Mouse (Mus musculus): Measurements from ENCODE around the gene Tgfb1. TPM values are rescaled to one million over a fixed set of nuclear protein-coding genes. Genes with fewer than 3 reads are reported as not detected.

The Tgfb1 gene
- polyA plus RNA-seq, 1 experiment from 2014 or later, result 1.6 TPM

DNA sequence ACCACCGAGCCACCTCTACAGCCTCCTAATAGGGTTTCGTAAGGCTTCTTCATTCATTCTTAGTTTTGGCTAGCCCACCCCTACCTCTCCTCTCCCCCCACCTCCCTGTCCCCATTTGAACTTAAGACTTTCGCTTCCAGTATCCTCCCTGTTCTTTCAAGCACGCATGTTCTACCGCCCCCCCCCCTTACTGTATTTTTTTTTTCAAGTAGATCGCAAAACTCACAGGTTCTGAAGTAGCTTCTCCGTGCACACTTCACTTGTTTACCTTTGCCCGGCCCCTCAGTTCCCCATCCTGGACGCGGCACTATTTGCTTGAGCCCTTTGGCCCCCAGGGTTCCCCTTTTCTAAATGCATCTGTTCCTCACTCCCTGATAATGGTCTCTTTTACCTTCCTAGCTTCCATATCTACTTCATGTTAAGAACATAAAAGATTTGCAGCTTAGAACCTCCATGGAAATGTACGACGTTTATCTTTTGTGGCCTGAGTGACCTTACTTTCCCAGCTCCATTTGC is 34.5 kb upstream of the Tgfb1 start:
- 92% methylated on average over 12 of the region's 12 CpGs for WGBS
- no peak for ATAC-seq (ENCODE audit: insufficient read depth, low FRiP score, low TSS enrichment)
- Histone ChIP-seq H3K27ac (ENCODE audit: low read depth, low read length) (no peak overlapping the region), H3K27me3 (ENCODE audit: control insufficient read depth, insufficient read depth, low read length) (no peaks in the 10 kb centered on the region), H3K36me3 (ENCODE audit: control insufficient read depth, insufficient read depth, low read length) (no peaks in the 10 kb centered on the region), H3K4me2 (ENCODE audit: low read depth) (no peak overlapping the region), H3K9ac (ENCODE audit: low read length) (no peak overlapping the region), H3K9me3 (ENCODE audit: control insufficient read depth, low read length) (no peaks in the 10 kb centered on the region), H3K4me1 (ENCODE audit: control insufficient read depth, insufficient read depth, low read length) (no peaks in the 10 kb centered on the region), H3K4me3 (ENCODE audit: low read depth, low read length) (no peak overlapping the region)
- no peak for DNase-seq (ENCODE audit: low spot score)

DNA sequence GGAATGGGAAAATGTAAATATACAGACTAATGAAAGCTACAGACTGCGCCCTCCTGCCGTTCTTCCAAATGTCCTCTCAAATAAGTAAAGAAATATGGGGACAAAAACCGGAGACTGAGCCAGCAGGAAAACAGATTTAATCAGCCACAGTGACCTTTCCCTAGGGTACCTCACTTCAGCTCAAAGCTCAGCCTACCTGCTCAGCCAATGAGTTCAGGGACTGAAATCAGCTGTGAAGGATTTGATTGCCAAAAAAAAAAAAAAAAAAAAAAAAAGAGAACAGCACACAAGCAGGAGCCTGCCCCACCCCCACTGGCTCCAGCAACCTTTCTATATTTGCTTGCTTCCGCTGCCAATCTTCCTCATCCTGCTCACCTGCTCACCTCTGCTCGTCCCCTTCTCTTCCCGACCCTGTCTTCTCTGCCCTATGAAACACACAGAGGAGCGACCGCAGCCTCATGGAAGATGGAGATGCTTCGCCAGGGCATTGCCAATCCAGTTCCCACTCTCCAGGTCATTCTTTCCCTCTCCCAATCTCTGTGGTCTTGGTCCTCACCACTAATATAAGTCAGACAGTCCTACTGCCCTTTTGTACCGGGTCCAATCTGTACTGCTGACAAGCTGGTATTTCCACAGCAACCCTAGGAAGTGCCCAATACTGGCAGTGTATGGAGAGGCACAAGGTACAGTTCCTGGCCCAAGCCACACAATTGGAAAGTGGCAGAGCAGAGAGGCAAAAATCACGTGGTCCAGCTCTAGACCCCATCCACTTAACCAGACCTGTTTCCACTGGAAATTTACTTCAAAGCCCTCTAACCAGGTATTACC is 31.0 kb upstream of the Tgfb1 start:
- no peaks in the 10 kb centered on the region for H3K27me3 ChIP-seq (ENCODE audit: control insufficient read depth, insufficient read depth, low read length)
- no peaks in the 10 kb centered on the region for H3K36me3 ChIP-seq (ENCODE audit: control insufficient read depth, insufficient read depth, low read length)
- H3K4me1 ChIP-seq (ENCODE audit: control insufficient read depth, insufficient read depth, low read length), result peaks cover 4% of the 10 kb centered on the region
- H3K4me2 ChIP-seq (ENCODE audit: low read depth), result no peak overlapping the region
- H3K4me3 ChIP-seq (ENCODE audit: low read depth, low read length), result no peak overlapping the region
- no peak overlapping the region for H3K27ac ChIP-seq (ENCODE audit: low read depth, low read length)
- WGBS, result 79% methylated on average over 11 of the region's 11 CpGs
- DNase-seq (ENCODE audit: low spot score) (no peak), ATAC-seq (ENCODE audit: insufficient read depth, low FRiP score, low TSS enrichment) (no peak)
- no peaks in the 10 kb centered on the region for H3K9me3 ChIP-seq (ENCODE audit: control insufficient read depth, low read length)
- no peak overlapping the region for H3K9ac ChIP-seq (ENCODE audit: low read length)

DNA sequence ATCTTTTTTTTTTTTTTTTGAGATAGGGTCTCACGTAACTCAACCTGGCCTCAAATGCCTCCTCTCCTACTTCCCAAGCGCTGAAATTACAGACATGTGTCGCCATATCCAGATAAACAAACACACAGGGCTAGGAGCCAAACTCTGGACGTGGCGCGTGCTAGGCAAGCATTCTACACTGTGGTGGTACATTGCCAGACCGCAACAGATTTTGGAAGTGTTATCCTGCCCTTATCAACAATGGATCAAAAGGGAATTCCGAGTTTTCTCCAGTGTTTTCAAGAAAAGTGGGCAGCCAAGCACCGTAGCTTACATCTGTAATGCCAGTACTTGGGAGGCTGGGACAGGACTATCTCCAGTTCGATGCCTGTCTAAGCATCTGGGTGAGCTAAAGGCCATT is 29.0 kb upstream of the Tgfb1 start:
- H3K9me3 ChIP-seq (ENCODE audit: control insufficient read depth, low read length), result no peaks in the 10 kb centered on the region
- WGBS, result 48% methylated on average over 10 of the region's 10 CpGs
- peak overlapping the region; percentile 64 for H3K9ac ChIP-seq (ENCODE audit: low read length)
- DNase-seq (ENCODE audit: low spot score) (no peak), ATAC-seq (ENCODE audit: insufficient read depth, low FRiP score, low TSS enrichment) (no peak)
- peak overlapping the region; percentile 70 for H3K4me3 ChIP-seq (ENCODE audit: low read depth, low read length)
- H3K4me1 ChIP-seq (ENCODE audit: control insufficient read depth, insufficient read depth, low read length), result peaks cover 4% of the 10 kb centered on the region
- H3K27me3 ChIP-seq (ENCODE audit: control insufficient read depth, insufficient read depth, low read length), result no peaks in the 10 kb centered on the region
- H3K36me3 ChIP-seq (ENCODE audit: control insufficient read depth, insufficient read depth, low read length), result no peaks in the 10 kb centered on the region
- peak overlapping the region; percentile 65 for H3K4me2 ChIP-seq (ENCODE audit: low read depth)
- H3K27ac ChIP-seq (ENCODE audit: low read depth, low read length), result no peak overlapping the region

DNA sequence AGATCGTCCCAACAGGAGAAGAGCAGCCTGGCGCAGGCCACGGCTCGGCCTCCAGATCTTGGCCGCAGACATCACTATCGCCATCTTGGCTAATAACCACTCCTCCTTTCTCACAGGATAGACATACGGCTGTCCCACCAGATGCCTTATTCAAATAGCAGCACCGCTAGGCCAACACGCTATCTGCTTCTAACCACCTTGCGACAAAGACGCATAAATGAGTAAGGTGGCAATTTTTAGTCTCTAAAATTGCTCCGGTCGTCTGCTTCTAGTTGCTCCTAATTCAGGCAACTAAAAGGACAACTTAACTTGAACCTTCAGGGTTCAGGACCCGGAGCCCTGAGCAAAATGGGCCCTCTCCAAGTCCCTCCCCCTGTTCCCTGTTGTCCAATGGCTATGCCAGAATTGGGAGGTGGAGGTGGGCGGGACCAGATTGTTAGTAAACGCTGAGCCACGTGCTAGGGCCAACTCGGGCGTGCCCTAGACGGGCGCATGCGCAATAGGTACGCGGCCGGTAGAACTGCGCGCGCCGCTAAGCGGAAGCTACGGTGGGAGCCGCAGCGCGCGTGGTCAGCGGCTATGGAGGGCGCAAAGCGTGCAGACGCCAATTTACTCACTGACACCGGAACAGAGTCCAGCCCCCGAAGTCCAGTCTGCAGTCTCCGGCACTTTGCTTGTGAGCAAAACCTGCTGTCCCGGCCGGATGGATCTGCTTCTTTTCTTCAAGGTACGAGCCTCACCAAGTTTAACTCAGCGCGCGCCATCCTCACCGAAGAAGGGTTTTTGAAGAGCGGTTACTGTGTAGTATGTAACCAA is 27.9 kb upstream of the Tgfb1 start, which contains the start of the genes Bckdha and Exosc5:
TSS of gene Bckdha (minus strand) at position 325 of the 816 bp plus-strand sequence.
TSS of gene Exosc5 (plus strand) at position 508 of the 816 bp plus-strand sequence.
- Histone ChIP-seq H3K9ac (ENCODE audit: low read length) (peak within 1 kb of the TSS; percentile 64), H3K27me3 (ENCODE audit: control insufficient read depth, insufficient read depth, low read length) (no peaks in the 10 kb centered on the region), H3K4me3 (ENCODE audit: low read depth, low read length) (peak within 1 kb of the TSS; percentile 70), H3K9me3 (ENCODE audit: control insufficient read depth, low read length) (no peaks in the 10 kb centered on the region), H3K4me2 (ENCODE audit: low read depth) (peak within 1 kb of the TSS; percentile 65), H3K4me1 (ENCODE audit: control insufficient read depth, insufficient read depth, low read length) (peaks cover 4% of the 10 kb centered on the region), H3K36me3 (ENCODE audit: control insufficient read depth, insufficient read depth, low read length) (no peaks in the 10 kb centered on the region), H3K27ac (ENCODE audit: low read depth, low read length) (peak within 1 kb of the TSS; percentile 27; the same call in 1 of the 2 replicates)
- WGBS, result under 1% methylated on average over 50 of the region's 50 CpGs
- peak; percentile 99 for DNase-seq (ENCODE audit: low spot score)
- ATAC-seq (ENCODE audit: insufficient read depth, low FRiP score, low TSS enrichment), result peak; percentile 99

DNA sequence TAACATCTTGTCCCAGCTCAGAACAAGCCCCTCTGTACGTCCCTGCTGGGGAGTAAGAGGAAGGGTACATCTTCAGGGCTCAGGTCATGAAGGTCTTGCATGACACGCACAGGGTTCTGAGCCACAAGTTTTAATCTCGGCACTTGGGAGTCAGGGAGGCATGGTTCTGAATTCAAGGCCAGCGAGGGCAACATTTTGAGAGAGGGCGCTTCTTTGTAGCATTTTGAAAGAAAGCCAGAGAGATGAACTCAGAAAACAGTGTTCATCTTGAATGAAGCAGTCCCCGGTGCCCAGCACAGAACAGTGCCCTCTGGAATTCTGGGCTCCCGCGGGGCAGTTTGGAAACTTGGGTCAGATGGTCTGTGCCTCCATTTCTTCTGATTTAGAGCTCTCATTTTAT is 20.4 kb upstream of the Tgfb1 start:
- Histone ChIP-seq H3K9ac (ENCODE audit: low read length) (no peak overlapping the region), H3K9me3 (ENCODE audit: control insufficient read depth, low read length) (no peaks in the 10 kb centered on the region), H3K27me3 (ENCODE audit: control insufficient read depth, insufficient read depth, low read length) (no peaks in the 10 kb centered on the region), H3K27ac (ENCODE audit: low read depth, low read length) (no peak overlapping the region), H3K4me3 (ENCODE audit: low read depth, low read length) (no peak overlapping the region), H3K36me3 (ENCODE audit: control insufficient read depth, insufficient read depth, low read length) (peaks cover 2% of the 10 kb centered on the region; the same call in 1 of the 2 replicates), H3K4me2 (ENCODE audit: low read depth) (no peak overlapping the region), H3K4me1 (ENCODE audit: control insufficient read depth, insufficient read depth, low read length) (no peaks in the 10 kb centered on the region)
- DNase-seq (ENCODE audit: low spot score) (no peak), ATAC-seq (ENCODE audit: insufficient read depth, low FRiP score, low TSS enrichment) (no peak)
- WGBS, result 93% methylated on average over 8 of the region's 8 CpGs

DNA sequence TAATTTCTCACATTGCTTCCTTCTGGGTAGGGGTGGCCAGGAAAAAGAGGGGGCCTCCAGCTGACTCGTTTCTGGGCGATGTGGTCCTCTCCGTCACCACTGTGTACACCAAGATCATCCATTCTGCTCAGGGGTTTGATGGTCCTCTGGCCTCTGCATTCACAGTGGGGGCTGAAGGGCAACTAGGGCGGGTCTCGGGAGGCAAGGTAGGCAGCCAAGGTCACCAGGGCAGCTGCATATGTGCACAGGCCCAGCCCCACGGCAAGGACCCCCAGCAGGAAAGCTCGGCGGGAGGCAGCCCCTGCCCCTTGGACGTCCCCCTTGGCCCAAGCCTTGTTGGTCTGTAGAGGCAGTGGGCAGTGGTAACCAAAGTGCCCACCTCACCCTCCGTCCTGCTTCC is 17.6 kb upstream of the Tgfb1 start:
- Histone ChIP-seq H3K4me1 (ENCODE audit: control insufficient read depth, insufficient read depth, low read length) (no peaks in the 10 kb centered on the region), H3K27me3 (ENCODE audit: control insufficient read depth, insufficient read depth, low read length) (peaks cover 8% of the 10 kb centered on the region), H3K9me3 (ENCODE audit: control insufficient read depth, low read length) (no peaks in the 10 kb centered on the region), H3K27ac (ENCODE audit: low read depth, low read length) (no peak overlapping the region), H3K36me3 (ENCODE audit: control insufficient read depth, insufficient read depth, low read length) (peaks cover 2% of the 10 kb centered on the region; the same call in 1 of the 2 replicates), H3K4me2 (ENCODE audit: low read depth) (no peak overlapping the region), H3K4me3 (ENCODE audit: low read depth, low read length) (no peak overlapping the region), H3K9ac (ENCODE audit: low read length) (no peak overlapping the region)
- ATAC-seq (ENCODE audit: insufficient read depth, low FRiP score, low TSS enrichment), result no peak
- 91% methylated on average over 10 of the region's 10 CpGs for WGBS
- no peak for DNase-seq (ENCODE audit: low spot score)

DNA sequence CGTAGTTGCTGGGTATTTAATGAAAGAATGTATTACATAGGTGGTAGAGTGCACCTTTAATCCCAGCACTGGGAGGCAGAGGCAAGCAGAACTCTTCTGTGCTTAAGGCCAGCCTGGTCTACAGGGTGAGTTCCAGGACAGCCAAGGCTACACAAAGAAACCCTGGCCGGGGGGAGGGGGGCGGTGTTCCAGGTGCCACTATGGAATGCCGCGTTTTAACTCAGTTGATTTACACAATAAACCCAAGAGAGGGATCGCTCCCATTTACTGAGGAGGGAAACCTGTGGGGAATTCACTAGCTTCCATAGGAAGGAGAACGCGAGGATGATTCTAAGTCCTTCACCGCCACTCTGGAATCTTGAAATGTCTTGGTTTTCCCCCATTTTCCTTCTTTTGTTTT is 17.2 kb upstream of the Tgfb1 start:
- peaks cover 13% of the 10 kb centered on the region for H3K27me3 ChIP-seq (ENCODE audit: control insufficient read depth, insufficient read depth, low read length)
- no peak overlapping the region for H3K4me3 ChIP-seq (ENCODE audit: low read depth, low read length)
- 77% methylated on average over 9 of the region's 9 CpGs for WGBS
- no peak overlapping the region for H3K4me2 ChIP-seq (ENCODE audit: low read depth)
- ATAC-seq (ENCODE audit: insufficient read depth, low FRiP score, low TSS enrichment), result no peak
- DNase-seq (ENCODE audit: low spot score), result no peak
- H3K9ac ChIP-seq (ENCODE audit: low read length), result no peak overlapping the region
- H3K4me1 ChIP-seq (ENCODE audit: control insufficient read depth, insufficient read depth, low read length), result no peaks in the 10 kb centered on the region
- H3K36me3 ChIP-seq (ENCODE audit: control insufficient read depth, insufficient read depth, low read length), result peaks cover 2% of the 10 kb centered on the region; the same call in 1 of the 2 replicates
- no peak overlapping the region for H3K27ac ChIP-seq (ENCODE audit: low read depth, low read length)
- no peaks in the 10 kb centered on the region for H3K9me3 ChIP-seq (ENCODE audit: control insufficient read depth, low read length)

DNA sequence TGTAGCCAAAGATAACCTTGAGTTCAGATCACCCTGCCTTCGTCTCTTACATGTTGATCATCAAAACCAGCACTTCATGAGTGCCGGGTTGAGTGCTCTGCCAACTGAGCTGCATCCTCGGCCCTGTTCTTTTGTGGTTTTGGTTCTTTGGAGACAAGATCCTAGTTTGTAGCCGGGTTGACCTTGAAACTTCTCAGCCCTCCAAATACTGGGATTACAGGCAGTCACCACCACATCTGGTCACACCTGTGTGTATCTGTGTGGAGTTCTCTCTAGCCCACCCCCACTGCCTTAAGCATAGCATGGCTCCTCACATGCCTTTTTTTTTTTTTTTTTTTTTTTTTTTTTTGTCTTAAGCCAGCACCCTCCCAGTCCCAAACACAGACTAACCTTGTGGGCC is 16.7 kb upstream of the Tgfb1 start:
- H3K36me3 ChIP-seq (ENCODE audit: control insufficient read depth, insufficient read depth, low read length), result peaks cover 2% of the 10 kb centered on the region; the same call in 1 of the 2 replicates
- DNase-seq (ENCODE audit: low spot score) (no peak), ATAC-seq (ENCODE audit: insufficient read depth, low FRiP score, low TSS enrichment) (no peak)
- no peaks in the 10 kb centered on the region for H3K9me3 ChIP-seq (ENCODE audit: control insufficient read depth, low read length)
- H3K27me3 ChIP-seq (ENCODE audit: control insufficient read depth, insufficient read depth, low read length), result peaks cover 17% of the 10 kb centered on the region
- no peak overlapping the region for H3K9ac ChIP-seq (ENCODE audit: low read length)
- H3K4me3 ChIP-seq (ENCODE audit: low read depth, low read length), result no peak overlapping the region
- H3K4me2 ChIP-seq (ENCODE audit: low read depth), result no peak overlapping the region
- WGBS, result 91% methylated on average over 4 of the region's 4 CpGs
- H3K27ac ChIP-seq (ENCODE audit: low read depth, low read length), result no peak overlapping the region
- H3K4me1 ChIP-seq (ENCODE audit: control insufficient read depth, insufficient read depth, low read length), result no peaks in the 10 kb centered on the region
